Mouse (Mus musculus) yolk sac, embryonic 10.5 days (tissue): ENCODE measurements at regions not wholly inside any gene's neighbourhood (a gene's known extent, or its start where the extent isn't known, plus 50 kb on each side); places are given as distances from the start of the nearest gene placed in this dataset.

Experiments
- DNase-seq: peaks from one replicate; pipeline ENCODE4 v3.0.0-alpha.2; 2017; ENCODE audit warnings: low spot score

DNA sequence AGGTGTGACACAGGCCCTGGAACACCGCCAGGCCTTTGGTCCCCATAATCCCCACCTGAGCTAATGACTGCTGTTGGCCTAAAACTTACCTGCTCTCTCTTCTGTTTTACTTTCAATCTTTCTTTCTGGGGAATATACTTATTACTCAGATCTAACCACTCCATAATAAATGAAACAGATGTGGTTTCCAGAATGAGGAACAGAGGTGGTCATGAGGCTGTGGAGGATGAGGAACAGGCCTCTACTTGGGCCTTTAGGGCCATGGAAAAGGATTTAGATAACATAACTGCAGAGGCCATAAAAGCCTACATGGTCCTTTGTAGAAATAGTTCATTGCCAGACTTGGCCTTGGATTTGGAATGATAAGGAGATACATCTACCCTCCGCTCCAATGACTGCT, 74.1 kb downstream of the B3gnt5 start:
- DNase-seq, result no peak

DNA sequence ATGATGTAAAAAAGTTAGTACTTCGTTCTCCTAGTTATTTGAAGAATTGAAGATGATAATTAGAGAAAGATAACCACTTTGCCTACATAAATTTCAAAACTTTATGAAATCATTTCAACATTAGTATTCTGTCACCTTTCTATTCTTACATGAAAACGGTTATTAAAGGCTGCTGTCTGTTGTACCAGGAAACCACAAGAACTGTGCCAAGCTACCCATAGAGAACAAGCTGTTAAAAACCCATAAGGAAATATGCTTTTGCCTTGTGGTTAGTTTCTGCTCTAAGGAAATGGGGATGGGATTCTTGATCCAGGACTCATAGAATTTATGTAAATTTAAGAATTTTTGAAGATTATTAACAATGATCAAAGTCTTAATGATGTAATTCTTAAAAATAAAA, 74.7 kb downstream of the B3gnt5 start:
- DNase-seq, result no peak

DNA sequence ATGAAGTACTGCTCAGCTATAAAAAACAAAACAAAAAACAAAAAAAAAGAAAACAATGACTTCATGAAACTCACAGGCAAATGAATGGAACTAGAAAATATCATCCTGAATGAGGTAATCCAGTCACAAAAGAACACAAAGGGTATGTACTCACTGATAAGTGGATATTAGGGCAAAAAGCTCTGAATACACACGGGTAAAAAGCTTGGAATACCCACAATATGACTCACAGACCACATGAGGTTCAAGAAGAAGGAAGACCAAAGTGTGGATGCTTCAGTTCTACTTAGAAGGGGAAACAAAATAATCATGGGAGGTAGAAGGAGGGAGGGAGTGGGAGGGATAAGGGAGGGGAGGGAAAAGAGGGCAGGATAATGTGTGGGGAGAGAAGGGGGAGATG, 79.8 kb downstream of the B3gnt5 start:
- DNase-seq, result no peak

DNA sequence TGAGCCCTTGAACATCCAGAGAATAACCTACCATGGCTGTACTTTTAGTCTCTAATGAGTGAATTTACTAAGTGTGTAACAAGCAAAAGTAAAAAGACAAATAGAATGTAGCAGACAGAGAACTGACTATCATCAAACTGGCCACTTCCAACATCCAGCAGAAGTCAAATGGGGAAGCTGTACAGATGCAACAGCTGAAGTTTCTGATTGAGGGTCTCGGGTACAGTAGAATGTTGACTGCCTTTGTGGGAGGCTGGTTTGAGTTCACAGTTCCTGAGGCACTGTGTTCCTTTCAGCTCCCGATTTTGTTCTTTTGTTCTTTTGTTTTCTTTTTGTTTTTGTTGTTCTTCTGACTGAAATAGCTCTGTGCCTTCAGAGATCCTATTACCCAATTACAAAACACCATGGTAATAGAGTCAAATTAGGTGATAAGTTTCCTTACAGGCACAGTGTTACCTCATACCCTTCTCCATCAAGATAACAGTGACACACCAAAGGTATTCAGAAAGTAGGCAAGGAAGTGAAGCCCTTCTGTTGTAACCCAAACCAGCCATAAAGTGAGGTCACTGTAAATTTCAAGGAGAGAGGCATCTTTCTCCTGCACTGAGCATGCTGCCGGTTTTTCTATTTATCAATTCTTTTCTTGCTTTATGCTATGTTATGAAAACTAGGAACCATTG, 82.5 kb downstream of the B3gnt5 start:
- no peak for DNase-seq

DNA sequence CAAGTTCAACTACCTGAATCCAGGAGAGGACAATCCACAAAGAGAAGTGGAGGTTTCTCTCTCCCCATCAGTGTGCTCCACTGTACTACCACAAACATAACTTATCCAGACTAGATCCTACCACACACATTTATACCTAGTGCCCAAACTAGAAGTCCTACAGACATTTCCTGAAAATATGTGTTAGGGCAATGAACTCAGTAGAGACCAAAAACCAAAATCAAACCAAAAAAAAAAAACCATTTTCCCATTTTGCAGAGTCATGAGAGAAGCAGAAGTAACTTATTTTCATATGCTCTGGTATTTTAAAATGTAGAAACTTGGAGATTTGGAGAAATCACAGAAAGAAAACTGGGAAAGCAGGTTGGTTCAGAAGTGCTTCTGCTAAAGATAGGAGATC, 83.7 kb downstream of the B3gnt5 start:
- DNase-seq, result no peak

DNA sequence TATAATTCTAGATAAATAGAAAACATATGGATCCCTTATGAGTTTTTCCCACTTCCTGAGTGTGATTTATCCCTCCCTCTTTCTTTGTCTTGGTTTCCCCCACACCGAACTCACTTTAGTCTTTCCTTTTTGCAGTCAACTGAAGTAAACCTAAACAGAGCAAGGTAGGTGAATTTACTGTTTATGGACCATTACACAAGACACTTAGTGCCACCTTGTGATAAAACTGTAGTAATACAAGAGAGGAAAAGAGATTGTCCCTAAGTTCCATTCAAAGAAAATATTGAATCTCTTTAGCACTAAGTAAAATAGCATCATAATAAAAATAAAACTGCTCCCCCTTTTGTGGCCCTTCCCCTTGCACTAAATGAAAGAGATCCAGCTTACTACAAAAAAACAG, 88.4 kb downstream of the B3gnt5 start:
- no peak for DNase-seq

DNA sequence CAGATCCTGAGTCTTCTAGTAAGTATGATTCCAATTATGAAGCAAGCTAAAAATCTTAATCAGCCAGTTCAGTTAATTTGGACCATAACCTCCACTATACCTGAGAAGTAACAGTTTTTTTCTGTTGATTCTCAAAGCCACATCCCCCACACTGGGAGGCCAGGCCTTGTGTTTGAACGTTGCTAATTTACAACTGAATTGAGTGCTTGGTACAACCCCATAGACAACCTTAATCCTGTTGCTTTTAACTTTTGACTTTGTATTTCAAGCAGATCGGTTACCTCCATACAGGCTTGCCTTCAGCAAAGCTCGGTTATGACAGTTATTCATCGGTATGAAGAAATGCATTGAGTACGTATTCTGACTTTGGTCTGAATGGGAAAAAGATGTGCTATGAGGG, 105.3 kb downstream of the B3gnt5 start:
- DNase-seq, result no peak

DNA sequence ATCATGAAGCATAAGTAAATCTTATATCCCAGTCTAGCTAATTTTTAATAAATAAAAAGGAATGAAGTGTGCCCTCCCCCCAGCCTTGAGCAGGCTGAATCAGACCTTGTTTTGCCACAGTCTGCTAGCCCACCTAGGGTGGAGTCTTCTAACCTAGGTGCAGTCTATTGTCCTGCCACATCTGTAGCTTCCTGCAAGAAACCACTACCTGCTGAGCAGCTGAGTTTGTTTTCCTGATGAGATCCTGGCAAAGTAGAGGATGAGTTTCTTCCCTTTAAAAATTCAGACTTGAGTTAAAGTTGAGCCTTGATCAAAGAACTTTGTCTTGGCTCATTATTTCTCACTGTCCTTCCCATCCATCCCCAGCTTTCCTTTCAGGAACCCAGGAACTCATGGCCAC, 105.9 kb downstream of the B3gnt5 start:
- no peak for DNase-seq

DNA sequence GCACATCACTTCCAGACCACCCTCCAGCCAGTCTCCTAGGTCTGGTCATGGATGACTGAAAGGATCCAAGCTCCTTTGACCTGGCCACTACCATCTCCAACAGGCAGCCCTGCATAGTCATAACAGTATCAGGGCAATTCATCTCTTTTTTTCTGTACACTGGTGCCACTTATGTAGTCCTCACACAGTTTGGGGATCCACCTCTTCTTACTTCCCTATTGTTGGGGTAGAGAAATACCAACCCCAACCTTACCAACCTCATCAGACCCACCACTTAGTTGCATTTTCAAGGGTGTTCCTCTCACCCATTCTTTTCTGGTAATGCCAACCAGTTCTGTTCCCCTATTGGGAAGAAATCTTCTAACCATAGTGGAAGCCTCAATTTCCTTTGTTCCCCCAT, 109.4 kb downstream of the B3gnt5 start:
- DNase-seq, result no peak

DNA sequence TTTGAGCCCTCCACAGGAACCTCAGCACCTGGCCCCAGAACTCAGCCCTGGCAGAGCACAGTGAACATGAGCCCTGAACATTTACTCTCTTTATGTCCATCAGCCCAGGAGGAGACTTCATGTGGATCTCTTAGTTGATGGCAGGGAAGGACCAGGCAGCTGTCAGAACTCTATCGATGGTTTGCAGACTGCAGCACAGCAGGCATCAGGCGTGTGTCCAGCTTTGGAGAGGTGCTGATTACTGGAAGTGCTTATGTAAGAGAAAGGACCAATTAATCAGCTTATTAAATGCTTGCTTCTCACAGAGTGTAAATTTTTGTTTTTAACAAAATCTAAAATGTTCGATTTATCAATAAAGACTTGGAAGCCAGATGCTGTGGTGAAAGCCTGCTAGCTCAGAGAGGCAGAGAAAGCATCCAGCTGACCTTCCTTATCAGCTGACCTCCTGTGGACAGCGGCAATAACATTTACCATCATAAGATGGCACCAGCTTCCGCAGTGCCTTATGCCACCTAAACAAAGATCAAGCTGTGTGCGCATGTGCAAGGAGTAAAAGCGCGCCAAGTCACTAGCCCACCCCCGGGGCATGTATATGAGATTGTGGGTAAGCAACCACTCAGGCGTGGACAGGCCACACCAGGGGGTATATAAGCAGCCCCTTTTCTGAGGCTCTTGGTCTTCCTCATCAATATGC, 105.8 kb downstream of the Klhl6 start:
- DNase-seq, result peak; percentile 4

DNA sequence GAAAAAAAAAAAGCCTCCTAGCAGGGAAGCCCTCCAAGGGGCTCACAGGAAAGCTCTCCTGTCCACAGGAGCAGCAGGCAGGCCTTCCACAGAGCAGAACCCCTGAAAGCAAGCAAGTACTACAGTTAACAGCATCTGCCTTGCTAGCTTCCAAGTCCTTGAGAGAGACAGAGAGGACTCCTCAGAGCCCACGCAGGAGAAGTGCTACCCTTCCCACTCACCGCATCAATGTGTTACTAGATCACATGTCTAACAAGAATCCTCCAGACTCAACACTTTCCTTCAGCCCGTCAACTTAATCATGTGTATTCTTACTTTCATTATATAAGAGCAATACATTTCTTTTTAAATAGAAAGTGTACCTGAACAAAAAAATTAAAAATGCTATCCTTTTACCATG, 99.9 kb downstream of the Klhl6 start:
- DNase-seq, result no peak

DNA sequence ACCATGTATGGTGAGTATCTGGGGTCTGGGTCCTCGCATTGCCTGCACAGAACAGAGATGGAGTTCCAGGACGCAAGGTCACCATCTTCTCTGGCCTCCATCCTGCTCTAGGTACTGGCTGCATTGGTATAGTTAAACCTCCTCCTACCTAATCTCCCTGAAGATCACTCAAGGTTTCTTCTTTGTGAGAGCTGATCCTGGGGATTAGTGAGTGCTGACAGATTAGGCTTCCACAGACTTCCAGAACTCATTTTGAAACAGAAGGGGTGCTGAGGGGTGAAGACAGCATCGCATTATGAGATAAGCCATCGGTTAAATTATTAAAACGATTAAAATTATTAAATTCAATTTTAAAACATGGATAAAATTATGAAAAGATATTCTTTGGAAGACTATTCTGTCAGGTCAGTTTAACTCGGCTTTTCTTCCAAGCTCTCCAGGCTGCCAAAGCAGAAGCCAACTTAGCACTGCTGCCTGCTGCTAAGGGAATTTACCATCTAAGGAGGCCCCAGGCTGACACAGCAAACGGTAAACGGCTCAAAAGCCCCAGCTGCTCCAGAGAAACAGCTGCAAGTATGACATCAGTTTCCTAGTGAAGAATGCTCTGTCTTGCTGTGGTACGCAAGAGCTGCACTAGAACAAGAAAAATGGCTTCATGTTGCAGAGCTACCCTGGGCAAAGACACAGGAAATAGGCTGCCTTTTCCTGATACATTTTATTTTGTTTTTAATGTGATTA, 98.9 kb downstream of the Klhl6 start:
- peak; percentile 47 for DNase-seq

DNA sequence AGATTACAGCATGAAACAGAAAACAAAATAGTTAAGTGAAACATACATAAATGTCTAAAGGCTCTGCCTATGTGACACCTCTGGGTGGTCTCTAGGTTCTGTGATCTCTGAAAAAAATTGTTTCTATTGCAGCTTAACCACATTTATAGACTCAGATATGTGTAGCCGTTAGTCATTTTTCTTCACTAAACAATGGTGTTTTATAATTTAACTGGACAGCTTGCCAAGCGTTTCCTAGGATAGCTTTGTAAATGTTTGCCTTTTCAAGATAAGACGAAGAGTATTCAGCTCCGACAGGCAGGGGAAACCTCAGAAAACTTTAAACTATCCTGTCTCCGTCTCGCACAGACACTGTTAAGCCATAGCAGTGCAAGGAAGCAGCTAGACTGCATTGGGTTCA, 98.3 kb downstream of the Klhl6 start:
- peak; percentile 24 for DNase-seq

DNA sequence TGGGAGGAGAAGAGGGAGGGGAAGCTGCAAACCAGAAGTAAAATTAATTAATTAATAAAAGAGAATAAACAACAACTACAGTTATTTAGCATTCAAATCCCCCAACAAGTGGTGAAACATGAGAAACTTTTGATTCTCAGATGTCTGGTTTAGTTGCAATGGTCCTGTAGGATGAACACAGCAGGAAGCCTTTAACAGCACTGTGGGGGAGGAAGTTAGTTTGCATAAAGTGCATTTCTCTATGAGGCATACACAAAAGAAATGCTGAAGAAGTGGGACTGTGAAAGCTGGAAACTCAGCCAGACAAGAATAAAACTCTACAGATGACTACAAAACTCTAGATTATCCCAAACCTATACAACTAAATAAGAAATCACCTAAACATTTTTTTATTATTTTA, 96.2 kb downstream of the Klhl6 start:
- no peak for DNase-seq

DNA sequence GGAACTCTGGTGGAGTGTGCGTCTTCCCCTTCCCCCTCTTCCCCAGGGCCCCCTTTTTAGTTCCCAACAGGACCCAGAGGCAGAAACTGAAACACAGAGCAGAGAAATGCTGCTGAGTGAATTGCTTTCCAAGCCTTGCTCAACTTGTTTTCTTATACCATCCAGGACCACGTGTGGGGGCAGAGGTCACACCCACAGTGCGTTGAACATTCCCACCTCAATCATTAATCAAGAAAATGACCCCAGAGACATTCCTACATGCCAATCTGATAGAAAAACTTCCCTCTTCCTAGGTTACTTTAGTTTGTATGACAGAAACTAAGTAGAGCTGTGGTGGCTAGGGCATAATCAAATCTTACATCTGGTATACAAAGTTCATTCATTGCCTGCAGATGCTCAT, 93.3 kb downstream of the Klhl6 start:
- peak; percentile 31 for DNase-seq

DNA sequence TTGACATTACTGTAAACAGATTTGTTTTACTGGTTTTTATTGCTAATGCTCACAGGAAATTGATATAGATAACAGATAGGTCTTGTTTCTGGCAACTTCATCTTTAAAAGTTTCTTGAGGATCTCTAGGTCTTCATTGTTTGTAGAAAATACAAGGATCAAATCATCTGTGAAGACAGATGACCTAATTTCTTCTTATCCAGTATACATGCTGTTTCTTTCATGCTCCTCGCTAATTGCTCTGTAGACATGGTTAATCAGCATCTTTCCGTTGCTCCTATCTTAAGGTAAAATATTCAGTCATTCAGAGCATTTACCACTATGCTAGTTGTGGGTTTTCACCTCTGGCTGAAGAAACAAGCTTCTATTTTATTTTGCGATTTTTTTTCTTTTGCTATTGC, 91.4 kb downstream of the Klhl6 start:
- DNase-seq, result no peak

DNA sequence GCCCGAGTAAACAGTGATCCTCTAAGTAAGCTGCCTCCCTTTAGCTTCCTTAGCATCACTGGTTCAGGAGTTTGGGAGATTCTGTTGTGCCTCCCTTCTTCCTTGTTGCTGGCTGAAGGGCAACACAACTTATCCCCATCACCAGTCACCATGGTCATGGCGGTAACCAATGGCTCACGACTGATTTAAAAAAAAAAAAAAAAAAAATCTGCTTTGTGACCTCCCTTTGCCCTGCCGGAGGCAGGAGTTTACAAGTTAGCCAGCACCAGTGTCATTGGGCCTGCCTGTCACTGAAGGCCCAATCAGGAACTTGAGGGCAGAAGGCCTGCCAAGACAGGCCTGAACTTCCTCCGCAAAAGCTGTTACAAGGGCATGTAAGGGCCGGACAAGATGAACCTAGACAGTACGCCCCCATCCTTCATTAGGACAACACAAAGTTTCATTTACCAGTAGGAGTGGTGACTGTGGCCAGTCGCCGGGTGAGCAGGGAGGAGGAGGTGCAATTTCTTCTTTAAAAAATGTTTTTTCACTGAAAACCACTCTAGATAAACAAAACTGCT, 88.3 kb downstream of the Klhl6 start:
- no peak for DNase-seq
